Mouse (Mus musculus): ENCODE data around the gene Asns.

- TF ChIP-seq CTCF (IDR thresholded peaks at IDR 0.05; ENCODE audit: control insufficient read depth, insufficient read depth, insufficient read length) (no peak), MYOG (IDR thresholded peaks at IDR 0.05; ENCODE audit: control insufficient read depth, extremely low read depth, insufficient read length) (no peak), MAX (IDR thresholded peaks at IDR 0.05) (no peak), CEBPB (IDR thresholded peaks at IDR 0.05; ENCODE audit: low read depth) (no peak), FOSL1 (IDR thresholded peaks at IDR 0.05; ENCODE audit: insufficient read depth, low read length, poor library complexity, severe bottlenecking) (no peak)
Observed at GRCm38 (mm10) chr6:7697999-7698699, 5.1 kb upstream of the Asns start.
